Mouse (Mus musculus) adipose tissue, adult 10 weeks (tissue): ENCODE data around the gene Ptcd1. TPM values are rescaled to one million over a fixed set of nuclear protein-coding genes. Genes with fewer than 3 reads are reported as not detected.

Experiments
- polyA plus RNA-seq: library from polyadenylated mRNA; stranded (reverse); fragments of 350-450 nt; fragmentation: Illumina TruSeq; extraction: RNeasy Lipid Tissue Mini Kit (QIAGEN cat#74804); gene quantifications from one replicate; pipeline ENCODE4 v1.2.3, GENCODE M21; 2014; ENCODE audit warnings: low read depth, low replicate concordance

Gene Ptcd1
- 14.8 TPM for polyA plus RNA-seq

DNA sequence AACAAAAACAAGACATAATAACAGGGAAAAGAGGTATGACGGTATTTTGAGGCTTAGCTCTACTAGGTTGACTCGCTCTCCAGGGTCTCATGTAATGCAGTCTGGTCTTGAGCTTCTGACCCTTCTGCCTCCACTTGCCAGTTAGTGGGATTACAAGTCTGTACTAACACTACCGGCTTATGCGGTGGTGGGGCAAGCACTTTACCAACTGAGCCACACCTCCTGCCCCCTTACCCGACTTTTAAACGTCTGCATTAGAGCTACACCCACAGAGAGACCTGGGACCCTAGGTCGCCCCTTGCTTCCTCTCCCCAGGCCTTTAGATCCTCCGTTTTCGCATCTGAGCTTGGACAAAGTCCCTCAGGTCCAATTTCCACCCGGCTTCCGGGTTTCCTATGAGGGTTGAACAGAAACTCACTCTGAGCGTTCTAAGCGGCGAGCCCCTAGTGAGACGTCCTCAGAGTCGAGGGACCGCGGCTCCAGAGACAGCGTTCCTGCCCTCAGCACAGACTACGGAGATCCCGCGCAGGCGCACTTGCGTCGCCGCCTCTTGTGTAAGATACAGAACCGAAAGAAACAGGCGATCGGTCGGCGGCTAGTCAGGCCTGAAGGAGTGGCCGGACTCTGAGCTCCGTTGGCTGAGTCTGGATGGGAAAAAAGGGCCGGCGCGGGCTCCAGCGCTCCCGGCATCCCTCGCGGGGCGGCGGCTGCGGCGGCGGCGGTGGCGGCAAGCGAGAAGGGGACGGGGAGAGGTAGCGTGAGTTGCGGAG, at the start of gene Ptcd1, which contains the start of gene Cpsf4:
Ptcd1 (minus strand) TSS at position 573 of the 770 bp plus-strand sequence.
Cpsf4 (plus strand) TSS at position 678 of the 770 bp plus-strand sequence.

GRCm38 (mm10) chr5:145203936-145204691, 37.2 kb upstream of the Ptcd1 start, which contains the start of gene Zkscan5:
TSS of gene Zkscan5 (plus strand) at chr5:145204562.

DNA sequence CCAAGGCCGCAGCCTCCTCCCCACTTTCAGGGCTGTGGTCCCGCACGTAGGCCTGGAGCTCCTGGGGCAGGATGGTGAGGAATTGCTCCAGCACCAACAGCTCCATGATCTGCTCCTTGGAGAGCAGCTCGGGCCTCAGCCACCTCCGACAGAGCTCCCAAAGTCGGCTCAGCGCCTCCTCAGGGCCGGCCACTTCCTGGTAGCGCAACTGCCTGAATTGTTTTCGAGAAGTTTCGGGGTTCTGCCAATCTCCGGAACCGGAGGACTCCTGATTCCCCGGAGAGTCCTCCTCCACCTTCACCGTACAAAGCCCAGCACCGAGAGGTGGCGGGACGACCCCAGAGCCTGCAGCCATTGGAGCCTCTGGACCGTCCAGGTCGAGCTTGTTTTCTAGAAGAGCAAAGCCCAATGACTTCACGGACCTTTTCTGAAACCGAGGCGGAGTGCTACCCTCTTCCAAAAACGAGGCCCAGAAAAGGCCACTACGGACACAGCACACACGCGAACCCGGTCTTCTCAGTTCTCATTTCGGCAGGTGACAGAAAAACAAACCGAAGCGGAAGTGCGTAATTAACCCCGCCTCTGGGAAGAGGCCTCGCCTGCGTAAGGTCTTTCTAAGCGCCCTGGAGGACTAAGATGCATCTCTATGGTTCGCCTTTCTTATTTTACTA, 34.5 kb upstream of the Ptcd1 start, which contains the start of gene Zkscan14:
Zkscan14 (minus strand) TSS at position 548 of the 671 bp plus-strand sequence.

GRCm38 (mm10) chr5:145191962-145192361, 25.1 kb upstream of the Ptcd1 start, which contains the start of gene Atp5j2:
TSS of gene Atp5j2 (minus strand) at chr5:145192062.

DNA sequence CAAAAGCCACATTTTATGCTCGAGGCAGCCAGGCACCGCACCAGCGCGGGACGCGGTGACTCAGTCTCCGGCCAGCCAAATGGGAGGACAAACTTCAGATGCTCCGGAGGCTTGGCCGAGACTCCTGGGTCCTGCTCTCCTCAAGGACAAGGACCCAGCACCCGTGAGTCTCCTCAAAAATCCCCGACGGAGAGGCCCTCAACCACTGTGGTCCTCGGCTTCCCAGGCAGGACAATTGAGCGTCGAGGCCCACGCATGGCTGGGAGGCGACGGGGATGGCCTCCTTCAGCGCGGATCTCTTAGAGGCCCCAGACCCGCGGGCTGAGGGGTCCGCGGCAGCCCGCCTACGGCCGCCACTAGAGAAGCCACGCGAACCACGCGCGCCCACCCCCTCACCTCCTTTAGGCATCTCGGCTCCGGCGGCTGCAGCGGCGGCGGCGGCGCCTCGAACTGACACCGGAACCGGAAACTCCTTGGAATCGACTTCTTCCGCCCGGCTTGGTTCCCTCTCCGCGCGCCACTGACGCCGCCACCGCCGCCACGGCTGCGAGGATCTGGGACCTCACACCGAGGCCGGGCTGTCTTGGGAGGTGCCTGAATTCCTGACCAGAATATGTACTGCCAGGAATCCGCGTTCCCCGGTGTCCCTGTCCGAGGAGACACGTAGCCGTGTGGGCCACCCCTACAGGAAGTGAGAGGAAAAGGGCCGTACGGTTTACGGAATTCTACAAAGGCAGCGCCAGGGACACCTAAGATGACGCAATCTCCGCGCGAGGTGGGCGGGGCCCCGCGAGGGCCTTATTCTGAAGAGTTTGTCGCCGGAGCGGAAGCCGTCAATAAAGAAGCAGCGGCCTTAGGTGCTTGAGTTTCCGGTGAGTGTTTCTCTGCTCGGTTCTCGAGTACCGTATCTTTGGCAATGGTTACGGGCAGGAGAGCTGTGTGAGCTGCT, 27.1 kb downstream of the Ptcd1 start, which contains the start of the genes Pdap1 and Bud31:
Pdap1 (minus strand) TSS at position 668 of the 949 bp plus-strand sequence.
Bud31 (plus strand) TSS at position 792 of the 949 bp plus-strand sequence.

DNA sequence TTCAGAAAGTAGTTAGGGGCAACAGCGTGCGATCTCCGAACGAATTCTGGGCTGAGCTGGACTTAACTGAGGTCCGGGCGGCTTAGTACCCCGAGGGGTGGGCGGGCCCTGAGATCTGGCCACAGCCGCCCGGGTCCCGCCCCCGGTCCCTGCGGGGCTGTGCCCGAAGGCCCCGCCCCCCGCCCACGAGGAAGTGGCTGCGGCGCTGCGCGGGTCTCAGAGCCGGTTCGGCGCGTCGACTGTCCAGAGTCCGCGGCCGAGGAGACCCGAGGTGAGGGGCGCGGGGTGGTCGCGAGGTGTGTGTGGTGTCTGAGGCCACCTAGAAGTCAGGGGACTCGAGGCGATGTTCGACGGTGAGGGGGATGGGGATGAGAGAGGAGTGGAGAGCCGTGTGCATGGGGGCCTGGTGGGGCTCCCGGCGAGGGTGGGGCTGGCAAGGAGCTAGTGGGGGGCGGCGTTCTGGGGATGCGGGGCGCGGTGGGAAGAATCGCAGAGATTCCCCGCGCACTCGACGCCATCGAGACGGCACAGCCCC, 52.8 kb downstream of the Ptcd1 start, which contains the start of gene Arpc1b:
Arpc1b (plus strand) TSS at position 145 of the 535 bp plus-strand sequence.

Other genes starting within 250 kb of the Ptcd1 start
- 24.7 TPM for gene Smurf1, start 201.3 kb downstream of the Ptcd1 start, polyA plus RNA-seq
- gene Gm4871, start 134.4 kb downstream of the Ptcd1 start, polyA plus RNA-seq, result 1.9 TPM
- gene 1700018F24Rik, start 124.1 kb downstream of the Ptcd1 start, polyA plus RNA-seq, result 2.1 TPM
- gene Arpc1a, start 83.3 kb downstream of the Ptcd1 start, polyA plus RNA-seq, result 144 TPM
- gene Kpna7, start 83.1 kb downstream of the Ptcd1 start, polyA plus RNA-seq, result 0.11 TPM
- 316 TPM for gene Arpc1b, start 52.9 kb downstream of the Ptcd1 start, polyA plus RNA-seq
- gene Pdap1, start 26.9 kb downstream of the Ptcd1 start, polyA plus RNA-seq, result 75.4 TPM
- 100 TPM for gene Bud31, start 26.7 kb downstream of the Ptcd1 start, polyA plus RNA-seq
- 19.5 TPM for gene Cpsf4, start 105 bp upstream of the Ptcd1 start, polyA plus RNA-seq
- gene Atp5j2, start 25.0 kb upstream of the Ptcd1 start, polyA plus RNA-seq, result 228 TPM
- 8.3 TPM for gene Zkscan14, start 34.8 kb upstream of the Ptcd1 start, polyA plus RNA-seq
- gene Zkscan5, start 37.5 kb upstream of the Ptcd1 start, polyA plus RNA-seq, result 10.3 TPM
- 23.3 TPM for gene Zfp655, start 64.6 kb upstream of the Ptcd1 start, polyA plus RNA-seq
- gene Zscan25, start 113.4 kb upstream of the Ptcd1 start, polyA plus RNA-seq, result 14.2 TPM
- gene Cyp3a57, start 178.2 kb upstream of the Ptcd1 start, polyA plus RNA-seq, result not detected